Mouse (Mus musculus): ENCODE results near the gene Katnal1. TPM values are rescaled to one million over a fixed set of nuclear protein-coding genes. Genes with fewer than 3 reads are reported as not detected.
A peak's percentile ranks its signal among the peaks of the same experiment; 100 is the strongest.

Gene Katnal1
- polyA plus RNA-seq, 1 experiment = 1.2 TPM

DNA sequence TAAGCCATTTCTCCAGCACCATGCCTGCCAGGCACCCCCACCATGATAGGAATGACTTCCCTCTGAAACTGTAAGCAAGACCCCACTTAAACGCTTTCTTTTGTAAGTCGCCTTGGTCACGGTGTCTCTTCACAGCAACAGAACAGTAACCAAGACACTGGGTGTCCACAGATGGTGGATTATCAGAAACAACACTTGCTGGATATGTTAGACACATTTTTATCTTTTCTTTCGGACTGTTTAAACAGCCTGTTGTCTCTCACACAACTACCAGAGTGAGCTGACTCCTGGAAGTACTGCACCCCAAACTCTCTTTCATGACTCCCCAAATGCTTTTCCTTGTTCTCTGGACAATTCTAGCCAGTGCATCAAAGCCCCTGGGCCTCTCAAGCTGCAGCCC is 38.9 kb downstream of the Katnal1 start:
- Histone ChIP-seq H3K36me3 (ENCODE audit: control insufficient read depth) (peaks cover 88% of the 10 kb centered on the region), H3K9me3 (ENCODE audit: control insufficient read depth, low read length) (peaks cover 5% of the 10 kb centered on the region), H3K4me3 (replicated peaks) (no peak overlapping the region), H3K4me1 (ENCODE audit: control insufficient read depth) (peaks cover 31% of the 10 kb centered on the region), H3K27me3 (ENCODE audit: control insufficient read depth) (no peaks in the 10 kb centered on the region)
- TF ChIP-seq TAL1 (IDR thresholded peaks at IDR 0.05; ENCODE audit: low read length) = no peak
- no peak for TF ChIP-seq GATA1 (IDR thresholded peaks at IDR 0.05; ENCODE audit: low read length)

DNA sequence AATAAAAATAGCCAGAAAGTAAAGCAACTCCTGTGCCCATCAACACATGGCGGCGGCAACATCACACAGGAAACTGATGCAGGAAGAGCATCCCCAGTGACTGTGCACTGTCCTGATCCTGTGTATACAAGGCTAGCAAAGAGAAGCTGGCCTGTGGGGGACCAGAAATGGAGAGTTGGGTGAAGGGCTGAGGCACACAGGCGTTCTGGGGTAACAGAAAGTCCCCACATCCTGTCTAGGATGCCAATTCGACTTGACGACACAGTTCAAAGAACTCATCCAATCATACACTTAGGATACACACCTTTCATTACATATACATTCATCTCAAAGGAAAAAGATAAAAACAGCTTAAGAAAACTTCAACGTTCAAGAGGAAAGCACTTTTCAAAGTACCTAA is 41.1 kb downstream of the Katnal1 start:
- Histone ChIP-seq H3K27me3 (ENCODE audit: control insufficient read depth) (no peaks in the 10 kb centered on the region), H3K9me3 (ENCODE audit: control insufficient read depth, low read length) (peaks cover 5% of the 10 kb centered on the region), H3K36me3 (ENCODE audit: control insufficient read depth) (peaks cover 83% of the 10 kb centered on the region), H3K4me1 (ENCODE audit: control insufficient read depth) (peaks cover 24% of the 10 kb centered on the region), H3K4me3 (replicated peaks) (no peak overlapping the region)
- no peak for TF ChIP-seq GATA1 (IDR thresholded peaks at IDR 0.05; ENCODE audit: low read length)
- TF ChIP-seq TAL1 (IDR thresholded peaks at IDR 0.05; ENCODE audit: low read length) = no peak

DNA sequence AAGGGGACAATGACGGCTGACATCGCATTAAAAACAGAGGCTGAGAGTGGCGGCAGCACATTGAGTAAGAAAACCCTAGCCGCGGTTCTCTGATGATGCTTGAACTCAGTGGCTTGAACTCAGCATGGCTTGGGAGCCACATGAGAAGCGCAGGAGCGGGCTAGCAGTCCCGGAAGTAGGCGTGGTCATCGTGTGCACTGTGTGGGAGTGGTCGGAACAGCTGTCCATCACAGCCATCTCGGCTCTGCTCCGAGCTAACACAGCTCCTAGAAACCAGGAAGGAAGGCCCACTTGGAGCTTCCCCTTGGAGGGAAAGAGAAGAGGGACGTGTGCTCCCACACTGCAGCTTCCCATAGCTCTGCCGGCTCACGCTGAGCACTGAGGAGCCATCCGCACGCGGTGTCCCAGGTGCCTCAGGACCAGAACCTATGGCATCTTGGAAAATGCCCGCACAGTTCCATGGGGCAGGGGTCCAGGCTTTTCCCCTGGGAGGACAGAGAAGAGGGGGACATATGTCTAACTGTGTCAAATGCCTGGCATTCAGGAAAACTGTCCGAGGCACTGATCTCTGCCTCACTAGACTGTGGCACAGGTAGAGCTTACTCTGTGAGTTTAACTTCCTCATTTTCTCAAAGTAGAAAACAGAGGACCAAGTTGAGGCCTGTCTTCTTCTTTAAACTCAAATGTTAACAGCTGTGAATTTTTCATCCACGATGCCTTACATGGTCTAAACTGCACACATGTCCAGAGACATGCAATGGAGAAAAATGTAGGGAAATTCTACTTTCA is 43.1 kb downstream of the Katnal1 start:
- H3K36me3 ChIP-seq (ENCODE audit: control insufficient read depth) = peaks cover 75% of the 10 kb centered on the region
- H3K27me3 ChIP-seq (ENCODE audit: control insufficient read depth) = no peaks in the 10 kb centered on the region
- peaks cover 24% of the 10 kb centered on the region for H3K4me1 ChIP-seq (ENCODE audit: control insufficient read depth)
- H3K4me3 ChIP-seq (replicated peaks) = peak overlapping the region; percentile 57
- H3K9me3 ChIP-seq (ENCODE audit: control insufficient read depth, low read length) = peaks cover 5% of the 10 kb centered on the region
- no peak for TF ChIP-seq TAL1 (IDR thresholded peaks at IDR 0.05; ENCODE audit: low read length)
- TF ChIP-seq GATA1 (IDR thresholded peaks at IDR 0.05; ENCODE audit: low read length) = no peak

DNA sequence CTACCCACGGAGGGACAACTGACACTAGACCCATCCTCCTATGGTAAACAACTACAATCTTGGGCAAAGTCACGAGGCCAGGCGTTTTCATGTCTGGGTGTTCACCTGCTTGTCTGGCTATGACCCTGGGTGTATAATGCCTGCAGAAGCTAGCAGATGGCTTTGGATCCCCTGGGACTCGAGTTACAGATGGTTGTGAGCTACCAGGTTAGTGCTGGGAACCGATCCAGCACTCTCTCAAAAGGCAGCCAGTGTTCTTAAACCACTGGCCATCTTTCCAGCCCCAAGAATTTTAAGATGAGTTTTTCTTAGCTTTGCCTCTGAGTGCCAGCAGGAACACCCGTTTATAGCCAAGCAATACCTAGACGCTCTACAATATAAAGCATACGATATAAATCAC is 45.4 kb downstream of the Katnal1 start:
- Histone ChIP-seq H3K4me3 (replicated peaks) (no peak overlapping the region), H3K27me3 (ENCODE audit: control insufficient read depth) (no peaks in the 10 kb centered on the region), H3K36me3 (ENCODE audit: control insufficient read depth) (peaks cover 75% of the 10 kb centered on the region), H3K4me1 (ENCODE audit: control insufficient read depth) (peaks cover 17% of the 10 kb centered on the region), H3K9me3 (ENCODE audit: control insufficient read depth, low read length) (no peaks in the 10 kb centered on the region)
- no peak for TF ChIP-seq TAL1 (IDR thresholded peaks at IDR 0.05; ENCODE audit: low read length)
- no peak for TF ChIP-seq GATA1 (IDR thresholded peaks at IDR 0.05; ENCODE audit: low read length)

DNA sequence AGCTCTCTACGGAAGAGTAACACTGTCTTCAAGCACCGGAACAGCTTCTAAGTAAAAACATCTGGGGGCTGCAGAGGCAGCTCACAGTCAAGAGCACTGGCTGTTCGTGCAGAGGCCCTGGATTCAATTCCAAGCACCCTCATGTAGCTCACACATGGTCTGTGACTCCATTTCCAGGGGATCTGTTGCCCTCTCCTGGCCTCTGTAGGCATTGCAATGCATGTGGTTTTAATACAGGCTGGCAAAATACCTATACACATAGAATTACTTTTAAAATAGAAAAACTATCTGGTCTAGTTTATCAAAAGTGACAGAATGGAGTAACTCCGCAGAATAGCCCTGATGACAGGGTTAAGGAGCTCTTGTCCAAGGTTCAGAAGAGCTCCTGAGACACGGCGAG is 49.9 kb downstream of the Katnal1 start:
- TF ChIP-seq TAL1 (IDR thresholded peaks at IDR 0.05; ENCODE audit: low read length) (no peak), GATA1 (IDR thresholded peaks at IDR 0.05; ENCODE audit: low read length) (no peak)

DNA sequence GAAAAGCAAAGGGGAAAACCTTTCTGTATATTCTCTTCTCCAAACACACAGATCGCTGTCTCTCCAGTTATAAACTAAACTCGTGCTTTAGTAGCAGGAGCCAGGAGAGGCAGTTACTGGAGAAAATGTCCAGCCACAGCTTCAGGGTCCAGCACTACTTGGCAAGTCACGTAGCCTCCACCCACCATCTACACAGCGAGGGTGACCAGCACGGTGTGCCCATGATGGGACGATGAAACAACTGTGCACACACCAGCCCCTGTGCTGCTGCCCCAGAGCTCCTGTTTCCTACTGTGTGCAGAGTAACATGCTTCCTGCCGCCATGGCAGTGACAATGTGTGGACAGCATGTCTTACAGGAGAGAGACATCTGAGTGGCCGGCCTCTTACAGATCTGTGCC is 56.0 kb downstream of the Katnal1 start:
- H3K36me3 ChIP-seq (ENCODE audit: control insufficient read depth) = peaks cover 58% of the 10 kb centered on the region
- H3K9me3 ChIP-seq (ENCODE audit: control insufficient read depth, low read length) = no peaks in the 10 kb centered on the region
- no peak overlapping the region for H3K4me3 ChIP-seq (replicated peaks)
- H3K4me1 ChIP-seq (ENCODE audit: control insufficient read depth) = peaks cover 7% of the 10 kb centered on the region
- TF ChIP-seq TAL1 (IDR thresholded peaks at IDR 0.05; ENCODE audit: low read length) (no peak), GATA1 (IDR thresholded peaks at IDR 0.05; ENCODE audit: low read length) (no peak)
- H3K27me3 ChIP-seq (ENCODE audit: control insufficient read depth) = no peaks in the 10 kb centered on the region

More for the DNA sequence above, 49.9 kb downstream of the Katnal1 start:
- no peaks in the 10 kb centered on the region for H3K9me3 ChIP-seq (ENCODE audit: control insufficient read depth, low read length)
- peaks cover 83% of the 10 kb centered on the region for H3K36me3 ChIP-seq (ENCODE audit: control insufficient read depth)
- no peaks in the 10 kb centered on the region; the same call in none of the 2 replicates for H3K4me1 ChIP-seq (ENCODE audit: control insufficient read depth)
- no peaks in the 10 kb centered on the region for H3K27me3 ChIP-seq (ENCODE audit: control insufficient read depth)
- H3K4me3 ChIP-seq (replicated peaks) = no peak overlapping the region

DNA sequence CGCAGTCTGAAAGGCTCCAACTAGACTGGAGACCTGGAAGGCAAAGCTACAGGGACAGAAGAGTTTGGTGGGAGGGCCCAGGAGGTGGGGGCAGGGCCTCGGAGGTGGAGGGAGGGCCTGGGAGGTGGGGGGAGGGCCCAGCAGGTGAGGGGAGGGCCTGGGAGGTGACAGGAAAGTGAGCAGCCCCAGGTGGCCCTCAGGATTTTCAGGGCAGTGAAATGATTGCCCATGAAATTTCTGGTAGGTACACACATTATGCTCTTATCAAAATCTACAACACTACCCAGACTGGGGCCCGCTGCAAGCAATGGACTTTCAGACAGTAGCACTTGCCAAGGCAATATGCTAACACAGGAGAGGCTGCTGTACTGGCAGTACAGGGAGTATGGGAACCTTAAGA is 59.5 kb downstream of the Katnal1 start:
- TF ChIP-seq GATA1 (IDR thresholded peaks at IDR 0.05; ENCODE audit: low read length) = no peak
- no peak for TF ChIP-seq TAL1 (IDR thresholded peaks at IDR 0.05; ENCODE audit: low read length)
- H3K27me3 ChIP-seq (ENCODE audit: control insufficient read depth) = peaks cover 2% of the 10 kb centered on the region; the same call in 1 of the 2 replicates
- no peaks in the 10 kb centered on the region for H3K9me3 ChIP-seq (ENCODE audit: control insufficient read depth, low read length)
- peaks cover 25% of the 10 kb centered on the region for H3K36me3 ChIP-seq (ENCODE audit: control insufficient read depth)
- no peak overlapping the region for H3K4me3 ChIP-seq (replicated peaks)
- peaks cover 7% of the 10 kb centered on the region for H3K4me1 ChIP-seq (ENCODE audit: control insufficient read depth)

DNA sequence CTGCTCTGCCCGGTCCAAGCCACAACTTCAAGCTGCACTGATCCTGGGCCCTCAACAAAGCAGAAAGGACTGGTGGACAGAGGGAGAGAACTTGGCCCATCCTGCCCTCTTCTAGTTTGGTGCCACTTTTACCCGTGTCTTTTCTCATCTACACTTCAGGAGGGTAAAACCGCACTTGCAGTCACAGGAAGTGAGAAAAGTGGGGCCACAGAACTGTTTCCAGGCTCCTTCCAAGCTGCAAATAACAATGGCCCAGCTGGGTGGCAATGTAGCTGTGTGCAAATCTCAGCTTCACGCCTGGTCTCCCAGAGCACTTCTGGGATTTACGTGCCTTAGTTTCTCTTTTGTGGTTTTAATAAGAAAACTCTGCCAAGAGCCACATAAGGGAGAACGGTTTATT is 61.4 kb downstream of the Katnal1 start:
- peaks cover 7% of the 10 kb centered on the region for H3K4me1 ChIP-seq (ENCODE audit: control insufficient read depth)

DNA sequence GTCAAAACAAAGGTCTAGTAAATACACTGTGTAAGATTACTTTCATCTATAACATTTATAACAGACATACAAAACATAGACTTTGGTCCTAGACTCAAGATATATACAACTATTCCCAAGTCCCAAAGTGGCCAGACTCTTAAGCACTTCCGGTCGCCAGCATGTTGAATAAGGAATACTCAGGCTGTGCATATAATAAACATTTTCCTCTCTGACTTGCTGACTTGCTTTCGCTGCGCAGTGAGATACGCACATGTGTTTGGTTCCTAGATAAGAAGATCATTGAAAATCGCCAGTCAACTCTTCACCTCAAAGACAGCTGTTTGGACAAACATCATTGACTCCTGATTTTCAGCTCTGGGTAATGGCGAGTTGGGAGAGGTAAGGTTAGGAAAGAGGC is 61.9 kb downstream of the Katnal1 start:
- TF ChIP-seq TAL1 (IDR thresholded peaks at IDR 0.05; ENCODE audit: low read length) (no peak), GATA1 (IDR thresholded peaks at IDR 0.05; ENCODE audit: low read length) (no peak)

More for the DNA sequence above, 61.4 kb downstream of the Katnal1 start:
- Histone ChIP-seq H3K27me3 (ENCODE audit: control insufficient read depth) (peaks cover 2% of the 10 kb centered on the region; the same call in 1 of the 2 replicates), H3K9me3 (ENCODE audit: control insufficient read depth, low read length) (no peaks in the 10 kb centered on the region), H3K4me3 (replicated peaks) (no peak overlapping the region), H3K36me3 (ENCODE audit: control insufficient read depth) (peaks cover 11% of the 10 kb centered on the region)
- no peak for TF ChIP-seq TAL1 (IDR thresholded peaks at IDR 0.05; ENCODE audit: low read length)
- no peak for TF ChIP-seq GATA1 (IDR thresholded peaks at IDR 0.05; ENCODE audit: low read length)

More for the DNA sequence above, 61.9 kb downstream of the Katnal1 start:
- Histone ChIP-seq H3K9me3 (ENCODE audit: control insufficient read depth, low read length) (no peaks in the 10 kb centered on the region), H3K36me3 (ENCODE audit: control insufficient read depth) (peaks cover 6% of the 10 kb centered on the region), H3K27me3 (ENCODE audit: control insufficient read depth) (peaks cover 2% of the 10 kb centered on the region; the same call in 1 of the 2 replicates), H3K4me1 (ENCODE audit: control insufficient read depth) (peaks cover 9% of the 10 kb centered on the region), H3K4me3 (replicated peaks) (no peak overlapping the region)

Data from erythroblast, embryonic 14.5 days (primary cell).